15 mouse cellular contexts compared by ENCODE assay signal in genomic region chr5:137828694-137829093, GRCm38 (mm10). TPM values are rescaled to one million over a fixed set of nuclear protein-coding genes. Genes with fewer than 3 reads are reported as not detected.
DNase-seq lines count a peak whose midpoint lies in the region; ATAC-seq lines count a peak whose summit lies in the region.
"Had no signal": no experiment of that assay in that cellular context is flagged by ENCODE, and none has a peak within 500 bp of the region (broad histone marks: within the 10 kb centered on the region; RNA-seq: fewer than 3 reads in every experiment).

No protein-coding gene starts in this region.

- peak; percentile 23 for DNase-seq in layer of hippocampus, adult 9-11 months
- DNase-seq in layer of hippocampus, adult 11-12 months (ENCODE audit: low spot score): no peak
- peak; percentile 13 for DNase-seq in R1 (ENCODE audit: low read depth, low spot score)
- no peak for DNase-seq in neural tube, embryonic 10.5 days (ENCODE audit: extremely low spot score, low spot score)
- no peak for DNase-seq in right cerebral cortex, postnatal 10 days (ENCODE audit: low spot score in 2 of 2)
- DNase-seq: adrenal gland, postnatal 36 days; B cell, adult 2 months; cerebellum, adult 9-11 months; embryo, embryonic 11 days; gastrocnemius, postnatal 10 days; midbrain, embryonic 14.5 days; right cerebral cortex, postnatal 14 days; thymus, postnatal 4 days had no signal

- ATAC-seq in hematopoietic stem cell, adult 5-6 weeks (replicated peaks in 1 of 2; ENCODE audit: insufficient read depth in 1 of 2, low FRiP score in 2 of 2, low TSS enrichment in 1 of 2, low read depth in 1 of 2, poor library complexity in 2 of 2, severe bottlenecking in 2 of 2): peak; percentile 33 to 69; a peak in 1 of 4 replicates
- peak; percentile 82 for ATAC-seq in monocyte, adult 5-6 weeks (replicated peaks; ENCODE audit: insufficient number of reproducible peaks, low FRiP score, low TSS enrichment, poor library complexity, severe bottlenecking)

RNA-seq across cellular contexts. Expression of gene Pilra, which starts 7.4 kb away (rescaled TPM):
- total RNA-seq in hematopoietic stem cell, adult 5-6 weeks (2017): 17.7 and 22.2 TPM in 2 replicates
- 231 to 298 TPM (median 257 TPM) in 3 replicates for total RNA-seq in monocyte, adult 5-6 weeks (2017)

RNA-seq across cellular contexts. Expression of gene Pilrb1, which starts 29.2 kb away (rescaled TPM):
- total RNA-seq in hematopoietic stem cell, adult 5-6 weeks (2017): 6.0 and 12.3 TPM in 2 replicates
- total RNA-seq in monocyte, adult 5-6 weeks (2017): 98.4 to 185 TPM (median 149 TPM) in 3 replicates

RNA-seq across cellular contexts. Expression of gene Zcwpw1, which starts 41.1 kb away (rescaled TPM):
- 21.3 and 27.6 TPM in 2 replicates for total RNA-seq in hematopoietic stem cell, adult 5-6 weeks (2017)
- total RNA-seq in monocyte, adult 5-6 weeks (2017): 5.5 to 18.4 TPM (median 12.3 TPM) in 3 replicates

RNA-seq across cellular contexts. Expression of gene Mepce, which starts 41.2 kb away (rescaled TPM):
- total RNA-seq in hematopoietic stem cell, adult 5-6 weeks (2017): 30.4 and 31.8 TPM in 2 replicates
- total RNA-seq in monocyte, adult 5-6 weeks (2017): 20.7 to 27.6 TPM (median 21.5 TPM) in 3 replicates

RNA-seq across cellular contexts. Expression of gene Pilrb2, which starts 42.9 kb away (rescaled TPM):
- 3.7 and 17.8 TPM in 2 replicates for total RNA-seq in hematopoietic stem cell, adult 5-6 weeks (2017)
- total RNA-seq in monocyte, adult 5-6 weeks (2017): 111 to 176 TPM (median 151 TPM) in 3 replicates

Comparison
In these comparisons a context has a peak if more than half of its experiments do, and no peak if none do; other contexts are left out.
1. DNase-seq: peak in layer of hippocampus, adult 9-11 months (single experiment) and R1 (single experiment); none in layer of hippocampus, adult 11-12 months (single experiment), neural tube, embryonic 10.5 days (single experiment) and right cerebral cortex, postnatal 10 days (0 of 2).